Mouse (Mus musculus) bone marrow macrophage, adult 2 months (primary cell): ENCODE data around the gene Tspan1. TPM values are rescaled to one million over a fixed set of nuclear protein-coding genes. Genes with fewer than 3 reads are reported as not detected.
A peak's percentile ranks its signal among the peaks of the same experiment; 100 is the strongest.

Source experiments
- H3K27ac ChIP-seq: 2 replicates; pipeline ENCODE4 v1.5.1; 2012; ENCODE audit warnings: low read depth, low read length; ENCODE audit not compliant: insufficient read depth
- H3K4me1 ChIP-seq: 2 replicates; pipeline ENCODE4 v1.6.1; 2012; ENCODE audit warnings: low read length; ENCODE audit not compliant: control insufficient read depth, insufficient read depth
- H3K4me3 ChIP-seq: 2 replicates; pipeline ENCODE4 v1.5.1; 2012; ENCODE audit warnings: mild to moderate bottlenecking, low read length, moderate library complexity; ENCODE audit not compliant: insufficient read depth
- CTCF ChIP-seq: IDR thresholded peaks from 2 replicates; pipeline ENCODE4 v1.5.1; 2012; ENCODE audit warnings: low read depth, mild to moderate bottlenecking, low read length, moderate library complexity
- POLR2A ChIP-seq: IDR thresholded peaks from 2 replicates; pipeline ENCODE4 v1.6.1; 2012; ENCODE audit warnings: mild to moderate bottlenecking, low read depth, low read length, borderline replicate concordance
- polyA plus RNA-seq: library from polyadenylated mRNA; stranded (reverse); fragments of >200 nt; gene quantifications from 2 replicates; pipeline ENCODE4 v1.2.4, GENCODE M21; 2012; ENCODE audit not compliant: missing spikeins, insufficient read depth, insufficient read length

Gene Tspan1
- polyA plus RNA-seq, 1 experiment, result not detected

GRCm38 (mm10) chr4:116182079-116182478 is 14.7 kb upstream of the Tspan1 start:
- Histone ChIP-seq H3K4me3 (no peak overlapping the region), H3K27ac (no peak overlapping the region), H3K4me1 (peaks cover 11% of the 10 kb centered on the region)
- TF ChIP-seq POLR2A, result no peak
- no peak for TF ChIP-seq CTCF

- TF ChIP-seq POLR2A (no peak), CTCF (no peak)
- Histone ChIP-seq H3K4me3 (peak overlapping the region; percentile 60), H3K27ac (peak overlapping the region; percentile 85), H3K4me1 (peaks cover 34% of the 10 kb centered on the region)
Measured at GRCm38 (mm10) chr4:116177140-116177539, 9.7 kb upstream of the Tspan1 start.

- TF ChIP-seq CTCF, result no peak
- no peak for TF ChIP-seq POLR2A
- peak overlapping the region; percentile 60 for H3K4me3 ChIP-seq
- peak overlapping the region; percentile 85 for H3K27ac ChIP-seq
- H3K4me1 ChIP-seq, result peaks cover 34% of the 10 kb centered on the region
Measured at GRCm38 (mm10) chr4:116176543-116176988, 9.2 kb upstream of the Tspan1 start.

- TF ChIP-seq POLR2A (no peak), CTCF (no peak)
- Histone ChIP-seq H3K27ac (peak overlapping the region; percentile 85), H3K4me3 (peak overlapping the region; percentile 60), H3K4me1 (peaks cover 34% of the 10 kb centered on the region)
Measured at GRCm38 (mm10) chr4:116175711-116176542, 8.5 kb upstream of the Tspan1 start.

- H3K27ac ChIP-seq, result no peak overlapping the region
- no peak overlapping the region for H3K4me3 ChIP-seq
- TF ChIP-seq POLR2A, result no peak
- TF ChIP-seq CTCF, result no peak
- H3K4me1 ChIP-seq, result peaks cover 34% of the 10 kb centered on the region
Measured at GRCm38 (mm10) chr4:116175136-116175535, 7.7 kb upstream of the Tspan1 start.

- Histone ChIP-seq H3K4me3 (no peak overlapping the region), H3K27ac (no peak overlapping the region), H3K4me1 (peaks cover 34% of the 10 kb centered on the region)
- TF ChIP-seq POLR2A (no peak), CTCF (no peak)
Measured at GRCm38 (mm10) chr4:116174466-116175116, 7.2 kb upstream of the Tspan1 start.

- peaks cover 35% of the 10 kb centered on the region for H3K4me1 ChIP-seq
- TF ChIP-seq CTCF (no peak), POLR2A (no peak)
- H3K27ac ChIP-seq, result no peak overlapping the region
- H3K4me3 ChIP-seq, result no peak overlapping the region
Measured at GRCm38 (mm10) chr4:116173752-116174151, 6.4 kb upstream of the Tspan1 start.

DNA sequence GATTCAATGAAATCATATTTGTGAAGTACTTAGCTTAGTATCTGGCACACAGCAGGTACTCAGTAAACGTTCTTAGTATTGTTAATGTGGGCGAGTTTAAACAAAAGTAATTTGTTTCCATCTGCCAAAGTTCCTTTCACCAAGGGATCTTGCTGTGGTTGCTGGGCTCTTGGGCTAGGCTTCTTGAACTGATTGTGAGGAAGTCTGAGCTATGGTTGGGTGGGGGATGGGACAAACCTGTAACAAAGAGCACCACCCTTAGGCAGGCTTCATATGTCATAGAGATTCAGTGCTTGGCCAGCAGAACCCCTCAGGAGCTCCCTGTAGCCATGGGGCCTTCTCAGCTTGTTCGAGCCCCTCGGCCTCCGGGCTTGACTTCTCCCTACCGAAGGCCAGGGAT is 5.7 kb upstream of the Tspan1 start, which contains the start of the genes 1700042G07Rik and Gm49337:
Gene 1700042G07Rik, plus strand, starts transcription at position 301 of the 400 bp plus-strand sequence.
Gene Gm49337, plus strand, starts transcription at position 313 of the 400 bp plus-strand sequence.
- Histone ChIP-seq H3K4me1 (peaks cover 37% of the 10 kb centered on the region), H3K4me3 (no peak within 1 kb of the TSS), H3K27ac (no peak within 1 kb of the TSS)
- TF ChIP-seq POLR2A, result no peak
- TF ChIP-seq CTCF, result no peak

GRCm38 (mm10) chr4:116169353-116169672 is 1.9 kb upstream of the Tspan1 start:
- no peak for TF ChIP-seq CTCF
- no peak for TF ChIP-seq POLR2A
- H3K27ac ChIP-seq, result no peak overlapping the region
- no peak overlapping the region for H3K4me3 ChIP-seq
- H3K4me1 ChIP-seq, result peaks cover 10% of the 10 kb centered on the region

- Histone ChIP-seq H3K4me1 (peaks cover 9% of the 10 kb centered on the region), H3K27ac (no peak overlapping the region), H3K4me3 (no peak overlapping the region)
- peak; percentile 66 for TF ChIP-seq CTCF
- TF ChIP-seq POLR2A, result no peak
Measured at GRCm38 (mm10) chr4:116168617-116169352, 1.4 kb upstream of the Tspan1 start.
